Mouse (Mus musculus): ENCODE measurements around the gene Skap1.

DNA sequence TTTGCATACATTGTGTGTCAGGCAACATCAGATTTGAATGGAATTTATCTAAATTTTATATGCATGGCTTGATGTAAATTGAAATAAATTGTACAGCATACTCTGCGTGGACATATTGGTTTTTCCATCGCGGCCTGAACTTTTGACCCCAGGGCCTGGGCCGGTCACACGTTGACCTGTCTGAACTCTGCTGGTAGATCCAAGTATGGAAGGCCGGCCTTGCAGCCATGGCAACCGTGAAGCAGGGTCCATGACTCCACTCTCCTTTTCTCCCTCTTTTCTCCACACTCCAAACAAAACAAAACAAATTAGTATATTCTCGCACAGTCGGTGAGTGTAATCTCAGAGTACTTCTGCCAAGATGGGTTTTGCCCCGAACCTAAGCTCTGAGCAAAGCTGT lies 118.2 kb downstream of the Skap1 start:
- TF ChIP-seq CTCF (IDR thresholded peaks at IDR 0.05; ENCODE audit: borderline replicate concordance, insufficient read depth, low read depth, low read length), result no peak
- no peak for TF ChIP-seq POLR2A (IDR thresholded peaks at IDR 0.05; ENCODE audit: borderline replicate concordance, insufficient read depth, low read length)
